Mouse (Mus musculus) cerebellum, adult 11-12 months (tissue): Measurements from ENCODE around the gene Nus1.

Experiments
- DNase-seq: peaks from one replicate; pipeline ENCODE4 v3.0.0; 2022

Gene Nus1

GRCm38 (mm10) chr10:52417299-52417997 is at the start of gene Nus1:
Gene Nus1 (plus strand): TSS chr10:52417547.
- peak; percentile 98 for DNase-seq

GRCm38 (mm10) chr10:52368376-52368775 is 49.0 kb upstream of the Nus1 start:
- peak; percentile 47 for DNase-seq

- DNase-seq = no peak
Observed at GRCm38 (mm10) chr10:52373834-52374233, 43.5 kb upstream of the Nus1 start.

- DNase-seq = no peak
Observed at GRCm38 (mm10) chr10:52374651-52375050, 42.7 kb upstream of the Nus1 start.

- DNase-seq = no peak
Observed at GRCm38 (mm10) chr10:52376422-52376821, 40.9 kb upstream of the Nus1 start.

- DNase-seq = no peak
Observed at GRCm38 (mm10) chr10:52377813-52378212, 39.5 kb upstream of the Nus1 start.

GRCm38 (mm10) chr10:52381321-52381801 is 36.0 kb upstream of the Nus1 start:
- DNase-seq = no peak

- DNase-seq = peak; percentile 98
Observed at GRCm38 (mm10) chr10:52381845-52382591, 35.3 kb upstream of the Nus1 start, which contains the start of gene Gopc. Gene Gopc (minus strand): TSS chr10:52382124.

- no peak for DNase-seq
Observed at GRCm38 (mm10) chr10:52383022-52383421, 34.3 kb upstream of the Nus1 start.

GRCm38 (mm10) chr10:52383522-52383921 is 33.8 kb upstream of the Nus1 start:
- no peak for DNase-seq

- DNase-seq = peak; percentile 41
Observed at GRCm38 (mm10) chr10:52384823-52385610, 32.3 kb upstream of the Nus1 start.

GRCm38 (mm10) chr10:52387192-52387591 is 30.2 kb upstream of the Nus1 start:
- DNase-seq = no peak

- no peak for DNase-seq
Observed at GRCm38 (mm10) chr10:52388922-52389430, 28.4 kb upstream of the Nus1 start, which contains the start of gene Nepn. Gene Nepn (plus strand): TSS chr10:52388972.

GRCm38 (mm10) chr10:52389438-52389837 is 27.9 kb upstream of the Nus1 start:
- no peak for DNase-seq

- no peak for DNase-seq
Observed at GRCm38 (mm10) chr10:52391208-52391607, 26.1 kb upstream of the Nus1 start.

GRCm38 (mm10) chr10:52396647-52397046 is 20.7 kb upstream of the Nus1 start:
- no peak for DNase-seq

GRCm38 (mm10) chr10:52398715-52399114 is 18.6 kb upstream of the Nus1 start:
- no peak for DNase-seq

GRCm38 (mm10) chr10:52399722-52400121 is 17.6 kb upstream of the Nus1 start:
- DNase-seq = no peak

- no peak for DNase-seq
Observed at GRCm38 (mm10) chr10:52405160-52405559, 12.2 kb upstream of the Nus1 start.

- DNase-seq = no peak
Observed at GRCm38 (mm10) chr10:52407526-52407925, 9.8 kb upstream of the Nus1 start.

- DNase-seq = no peak
Observed at GRCm38 (mm10) chr10:52415020-52415419, 2.3 kb upstream of the Nus1 start.

- DNase-seq = peak; percentile 15
Observed at GRCm38 (mm10) chr10:52416458-52416857, 889 bp upstream of the Nus1 start.
